Mouse (Mus musculus) megakaryocyte, embryonic 14.5 days (primary cell): ENCODE data around the gene Isg20l2. TPM values are rescaled to one million over a fixed set of nuclear protein-coding genes. Genes with fewer than 3 reads are reported as not detected.

Source experiments
- H3K27me3 ChIP-seq: replicated peaks from 2 replicates; pipeline ENCODE3; 2012; ENCODE audit warnings: inconsistent platforms
- H3K36me3 ChIP-seq: replicated peaks from 2 replicates; pipeline ENCODE3; 2012; ENCODE audit warnings: low read length, inconsistent platforms, mixed read lengths
- H3K4me1 ChIP-seq: 2 replicates; pipeline ENCODE4 v1.6.1; 2012; ENCODE audit warnings: inconsistent platforms
- H3K4me3 ChIP-seq: replicated peaks from 2 replicates; pipeline ENCODE3; 2012; ENCODE audit warnings: moderate library complexity, mild to moderate bottlenecking, inconsistent platforms
- H3K9me3 ChIP-seq: 2 replicates; pipeline ENCODE4 v1.6.1; 2012; ENCODE audit warnings: inconsistent platforms
- FLI1 ChIP-seq: IDR thresholded peaks from 2 replicates; pipeline ENCODE4 v1.6.1; 2012; ENCODE audit warnings: low read length, inconsistent platforms, mixed read lengths
- GATA1 ChIP-seq: IDR thresholded peaks from 3 replicates; pipeline ENCODE4 v1.6.1; 2012; ENCODE audit warnings: mixed read lengths, low read length, inconsistent platforms, borderline replicate concordance
- polyA plus RNA-seq: library from polyadenylated mRNA; stranded (reverse); fragments of >175 nt; gene quantifications from 2 replicates; pipeline ENCODE4 v1.2.3, GENCODE M21; 2012; ENCODE audit warnings: low replicate concordance; ENCODE audit not compliant: insufficient read depth

The Isg20l2 gene
- polyA plus RNA-seq, 1 experiment, result 3.6 TPM

- no peak for TF ChIP-seq FLI1
- no peak for TF ChIP-seq GATA1
- Histone ChIP-seq H3K9me3 (no peaks in the 10 kb centered on the region), H3K27me3 (no peaks in the 10 kb centered on the region), H3K4me1 (peaks cover 78% of the 10 kb centered on the region), H3K4me3 (peak overlapping the region; percentile 91), H3K36me3 (peaks cover 50% of the 10 kb centered on the region)
Observed at GRCm38 (mm10) chr3:87910573-87911141, 19.5 kb upstream of the Isg20l2 start.

GRCm38 (mm10) chr3:87913491-87913890 lies 16.6 kb upstream of the Isg20l2 start:
- Histone ChIP-seq H3K4me3 (no peak overlapping the region), H3K36me3 (peaks cover 71% of the 10 kb centered on the region), H3K9me3 (no peaks in the 10 kb centered on the region), H3K4me1 (peaks cover 76% of the 10 kb centered on the region), H3K27me3 (no peaks in the 10 kb centered on the region)
- TF ChIP-seq FLI1, result no peak
- TF ChIP-seq GATA1, result no peak

- peaks cover 73% of the 10 kb centered on the region for H3K36me3 ChIP-seq
- H3K9me3 ChIP-seq, result no peaks in the 10 kb centered on the region
- TF ChIP-seq GATA1 (no peak), FLI1 (no peak)
- H3K27me3 ChIP-seq, result no peaks in the 10 kb centered on the region
- H3K4me1 ChIP-seq, result peaks cover 76% of the 10 kb centered on the region
- H3K4me3 ChIP-seq, result no peak overlapping the region
Observed at GRCm38 (mm10) chr3:87913891-87914290, 16.2 kb upstream of the Isg20l2 start.

- H3K36me3 ChIP-seq, result peaks cover 69% of the 10 kb centered on the region
- TF ChIP-seq FLI1 (no peak), GATA1 (no peak)
- no peak overlapping the region for H3K4me3 ChIP-seq
- no peaks in the 10 kb centered on the region for H3K27me3 ChIP-seq
- H3K9me3 ChIP-seq, result no peaks in the 10 kb centered on the region
- H3K4me1 ChIP-seq, result peaks cover 67% of the 10 kb centered on the region
Observed at GRCm38 (mm10) chr3:87916990-87917389, 13.1 kb upstream of the Isg20l2 start.

GRCm38 (mm10) chr3:87918551-87918950 lies 11.6 kb upstream of the Isg20l2 start:
- Histone ChIP-seq H3K4me3 (peak overlapping the region; percentile 94), H3K27me3 (no peaks in the 10 kb centered on the region), H3K4me1 (peaks cover 54% of the 10 kb centered on the region), H3K9me3 (no peaks in the 10 kb centered on the region), H3K36me3 (peaks cover 69% of the 10 kb centered on the region)
- TF ChIP-seq FLI1, result no peak
- no peak for TF ChIP-seq GATA1

GRCm38 (mm10) chr3:87919336-87920108 lies 10.6 kb upstream of the Isg20l2 start, which contains the start of gene Mrpl24:
Mrpl24 (plus strand) TSS chr3:87919506.
- H3K4me3 ChIP-seq, result peak within 1 kb of the TSS; percentile 94
- no peaks in the 10 kb centered on the region for H3K9me3 ChIP-seq
- peaks cover 45% of the 10 kb centered on the region for H3K4me1 ChIP-seq
- peaks cover 69% of the 10 kb centered on the region for H3K36me3 ChIP-seq
- TF ChIP-seq FLI1 (no peak), GATA1 (no peak)
- H3K27me3 ChIP-seq, result no peaks in the 10 kb centered on the region

- peak overlapping the region; percentile 94 for H3K4me3 ChIP-seq
- H3K36me3 ChIP-seq, result peaks cover 69% of the 10 kb centered on the region
- H3K27me3 ChIP-seq, result no peaks in the 10 kb centered on the region
- peaks cover 42% of the 10 kb centered on the region for H3K4me1 ChIP-seq
- TF ChIP-seq GATA1, result no peak
- TF ChIP-seq FLI1, result no peak
- no peaks in the 10 kb centered on the region for H3K9me3 ChIP-seq
Observed at GRCm38 (mm10) chr3:87920270-87920943, 9.7 kb upstream of the Isg20l2 start.

- H3K36me3 ChIP-seq, result peaks cover 73% of the 10 kb centered on the region
- H3K4me1 ChIP-seq, result peaks cover 48% of the 10 kb centered on the region
- no peaks in the 10 kb centered on the region for H3K9me3 ChIP-seq
- H3K27me3 ChIP-seq, result no peaks in the 10 kb centered on the region
- no peak for TF ChIP-seq FLI1
- no peak for TF ChIP-seq GATA1
- no peak overlapping the region for H3K4me3 ChIP-seq
Observed at GRCm38 (mm10) chr3:87924996-87925395, 5.1 kb upstream of the Isg20l2 start.

- Histone ChIP-seq H3K36me3 (peaks cover 67% of the 10 kb centered on the region), H3K4me1 (peaks cover 48% of the 10 kb centered on the region), H3K27me3 (no peaks in the 10 kb centered on the region), H3K4me3 (no peak overlapping the region), H3K9me3 (no peaks in the 10 kb centered on the region)
- no peak for TF ChIP-seq GATA1
- TF ChIP-seq FLI1, result no peak
Observed at GRCm38 (mm10) chr3:87927452-87927851, 2.7 kb upstream of the Isg20l2 start.
